Mouse (Mus musculus): Measurements from ENCODE around the gene Mapk1ip1l. TPM values are rescaled to one million over a fixed set of nuclear protein-coding genes. Genes with fewer than 3 reads are reported as not detected.

Mapk1ip1l gene
- polyA plus RNA-seq, 1 experiment, result 106 TPM

GRCm38 (mm10) chr14:47361418-47361817, 63.4 kb downstream of the Mapk1ip1l start:
- no peak for TF ChIP-seq CTCF (IDR thresholded peaks at IDR 0.05; ENCODE audit: borderline replicate concordance, control insufficient read depth, extremely low read depth, insufficient read depth, low read length, poor library complexity)
- TF ChIP-seq POLR2A (IDR thresholded peaks at IDR 0.05; ENCODE audit: control insufficient read depth, extremely low read depth, insufficient read depth, low read length, poor library complexity), result no peak
- peak overlapping the region; percentile 14; the same call in 1 of the 2 replicates for H3K27ac ChIP-seq (ENCODE audit: control insufficient read depth, insufficient read depth, low read length)
- whole genome bisulfite sequencing, result 79% methylated on average over 2 of the region's 2 CpGs
- H3K4me3 ChIP-seq (ENCODE audit: control insufficient read depth, insufficient read depth, low read length), result no peak overlapping the region
- H3K4me1 ChIP-seq (replicated peaks; ENCODE audit: control insufficient read depth, insufficient read depth, low read length), result peaks cover 15% of the 10 kb centered on the region
- no peaks in the 10 kb centered on the region for H3K36me3 ChIP-seq (ENCODE audit: control insufficient read depth, insufficient read depth, low read length)
- no peaks in the 10 kb centered on the region for H3K27me3 ChIP-seq (ENCODE audit: control insufficient read depth, insufficient read depth, low read length)
- no peak for DNase-seq

- DNase-seq, result no peak
- Histone ChIP-seq H3K27ac (ENCODE audit: control insufficient read depth, insufficient read depth, low read length) (peak overlapping the region; percentile 14; the same call in 1 of the 2 replicates), H3K4me1 (replicated peaks; ENCODE audit: control insufficient read depth, insufficient read depth, low read length) (peaks cover 19% of the 10 kb centered on the region), H3K4me3 (ENCODE audit: control insufficient read depth, insufficient read depth, low read length) (no peak overlapping the region), H3K36me3 (ENCODE audit: control insufficient read depth, insufficient read depth, low read length) (no peaks in the 10 kb centered on the region), H3K27me3 (ENCODE audit: control insufficient read depth, insufficient read depth, low read length) (no peaks in the 10 kb centered on the region)
- TF ChIP-seq CTCF (IDR thresholded peaks at IDR 0.05; ENCODE audit: borderline replicate concordance, control insufficient read depth, extremely low read depth, insufficient read depth, low read length, poor library complexity) (no peak), POLR2A (IDR thresholded peaks at IDR 0.05; ENCODE audit: control insufficient read depth, extremely low read depth, insufficient read depth, low read length, poor library complexity) (no peak)
- WGBS, result 76% methylated on average over 9 of the region's 9 CpGs
Measured at GRCm38 (mm10) chr14:47361899-47362298, 63.8 kb downstream of the Mapk1ip1l start.

- Histone ChIP-seq H3K4me1 (replicated peaks; ENCODE audit: control insufficient read depth, insufficient read depth, low read length) (peaks cover 35% of the 10 kb centered on the region), H3K27me3 (ENCODE audit: control insufficient read depth, insufficient read depth, low read length) (no peaks in the 10 kb centered on the region), H3K4me3 (ENCODE audit: control insufficient read depth, insufficient read depth, low read length) (no peak overlapping the region), H3K27ac (ENCODE audit: control insufficient read depth, insufficient read depth, low read length) (no peak overlapping the region), H3K36me3 (ENCODE audit: control insufficient read depth, insufficient read depth, low read length) (no peaks in the 10 kb centered on the region)
- peak; percentile 50 for DNase-seq
- 34% methylated on average over 21 of the region's 21 CpGs for WGBS
- TF ChIP-seq POLR2A (IDR thresholded peaks at IDR 0.05; ENCODE audit: control insufficient read depth, extremely low read depth, insufficient read depth, low read length, poor library complexity), result no peak
- no peak for TF ChIP-seq CTCF (IDR thresholded peaks at IDR 0.05; ENCODE audit: borderline replicate concordance, control insufficient read depth, extremely low read depth, insufficient read depth, low read length, poor library complexity)
Measured at GRCm38 (mm10) chr14:47364742-47365449, 66.8 kb downstream of the Mapk1ip1l start.

GRCm38 (mm10) chr14:47366881-47367321, 68.8 kb downstream of the Mapk1ip1l start:
- WGBS, result 7% methylated on average over 7 of the region's 7 CpGs
- H3K4me1 ChIP-seq (replicated peaks; ENCODE audit: control insufficient read depth, insufficient read depth, low read length), result peaks cover 35% of the 10 kb centered on the region
- peak; percentile 23 for DNase-seq
- TF ChIP-seq CTCF (IDR thresholded peaks at IDR 0.05; ENCODE audit: borderline replicate concordance, control insufficient read depth, extremely low read depth, insufficient read depth, low read length, poor library complexity) (no peak), POLR2A (IDR thresholded peaks at IDR 0.05; ENCODE audit: control insufficient read depth, extremely low read depth, insufficient read depth, low read length, poor library complexity) (no peak)
- H3K4me3 ChIP-seq (ENCODE audit: control insufficient read depth, insufficient read depth, low read length), result no peak overlapping the region
- H3K36me3 ChIP-seq (ENCODE audit: control insufficient read depth, insufficient read depth, low read length), result no peaks in the 10 kb centered on the region
- H3K27ac ChIP-seq (ENCODE audit: control insufficient read depth, insufficient read depth, low read length), result peak overlapping the region; percentile 6; the same call in 1 of the 2 replicates
- H3K27me3 ChIP-seq (ENCODE audit: control insufficient read depth, insufficient read depth, low read length), result no peaks in the 10 kb centered on the region

- no peak within 1 kb of the TSS for H3K4me3 ChIP-seq (ENCODE audit: control insufficient read depth, insufficient read depth, low read length)
- peaks cover 35% of the 10 kb centered on the region for H3K4me1 ChIP-seq (replicated peaks; ENCODE audit: control insufficient read depth, insufficient read depth, low read length)
- H3K36me3 ChIP-seq (ENCODE audit: control insufficient read depth, insufficient read depth, low read length), result no peaks in the 10 kb centered on the region
- DNase-seq, result no peak
- no peaks in the 10 kb centered on the region for H3K27me3 ChIP-seq (ENCODE audit: control insufficient read depth, insufficient read depth, low read length)
- WGBS, result 65% methylated on average over 9 of the region's 9 CpGs
- TF ChIP-seq POLR2A (IDR thresholded peaks at IDR 0.05; ENCODE audit: control insufficient read depth, extremely low read depth, insufficient read depth, low read length, poor library complexity) (no peak), CTCF (IDR thresholded peaks at IDR 0.05; ENCODE audit: borderline replicate concordance, control insufficient read depth, extremely low read depth, insufficient read depth, low read length, poor library complexity) (no peak)
- peak within 1 kb of the TSS; percentile 19; the same call in 1 of the 2 replicates for H3K27ac ChIP-seq (ENCODE audit: control insufficient read depth, insufficient read depth, low read length)
Measured at GRCm38 (mm10) chr14:47367461-47367860, 69.4 kb downstream of the Mapk1ip1l start, which contains the start of gene Lgals3. TSS of gene Lgals3 (plus strand) at chr14:47367751.

- peak; percentile 37 for DNase-seq
- Histone ChIP-seq H3K4me3 (ENCODE audit: control insufficient read depth, insufficient read depth, low read length) (no peak overlapping the region), H3K27ac (ENCODE audit: control insufficient read depth, insufficient read depth, low read length) (no peak overlapping the region), H3K4me1 (replicated peaks; ENCODE audit: control insufficient read depth, insufficient read depth, low read length) (peaks cover 36% of the 10 kb centered on the region), H3K36me3 (ENCODE audit: control insufficient read depth, insufficient read depth, low read length) (no peaks in the 10 kb centered on the region), H3K27me3 (ENCODE audit: control insufficient read depth, insufficient read depth, low read length) (peaks cover 4% of the 10 kb centered on the region; the same call in 1 of the 2 replicates)
- TF ChIP-seq POLR2A (IDR thresholded peaks at IDR 0.05; ENCODE audit: control insufficient read depth, extremely low read depth, insufficient read depth, low read length, poor library complexity) (no peak), CTCF (IDR thresholded peaks at IDR 0.05; ENCODE audit: borderline replicate concordance, control insufficient read depth, extremely low read depth, insufficient read depth, low read length, poor library complexity) (no peak)
- 12% methylated on average over 5 of the region's 5 CpGs for WGBS
Measured at GRCm38 (mm10) chr14:47369741-47370140, 71.7 kb downstream of the Mapk1ip1l start.

All from thymus, adult 2 months (tissue).